Mouse (Mus musculus): ENCODE measurements around the gene Chrnb1. TPM values are rescaled to one million over a fixed set of nuclear protein-coding genes. Genes with fewer than 3 reads are reported as not detected.

Gene Chrnb1
- total and polyA plus RNA-seq, 3 experiments, result 0.31 to 1.6 TPM; not detected in 1

GRCm38 (mm10) chr11:69799394-69800137, 3.8 kb upstream of the Chrnb1 start (continued):
- peak; percentile 61; the same call in 1 of the 2 replicates for TF ChIP-seq MAZ (IDR thresholded peaks at IDR 0.05; ENCODE audit: low read depth, low read length)
- no peak for TF ChIP-seq ZC3H11A (IDR thresholded peaks at IDR 0.05; ENCODE audit: low read depth, low read length)
- no peak for TF ChIP-seq MYC (IDR thresholded peaks at IDR 0.05; ENCODE audit: low read depth, low read length)
- no peak for TF ChIP-seq E2F4 (IDR thresholded peaks at IDR 0.05; ENCODE audit: borderline replicate concordance, low read depth, low read length)

DNA sequence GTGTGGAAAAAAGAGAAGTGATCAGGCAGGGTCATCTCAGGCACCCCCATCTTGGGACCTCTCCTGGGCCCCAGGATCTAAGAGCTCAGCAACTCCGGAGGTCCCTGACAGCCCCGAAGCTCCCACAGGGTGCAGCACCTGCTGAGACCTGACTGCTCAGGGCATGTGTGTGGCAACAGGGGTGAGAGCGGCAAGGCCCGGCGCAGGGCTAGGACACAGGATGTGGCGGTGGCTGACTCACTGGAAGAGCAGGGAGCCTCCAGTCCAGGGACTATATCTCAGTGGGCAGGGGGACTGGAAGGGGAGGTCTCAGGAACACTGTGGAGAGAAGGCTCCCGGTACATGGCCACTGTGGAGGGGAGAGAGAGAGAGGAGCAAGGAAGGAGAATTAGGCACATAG, 2.2 kb upstream of the Chrnb1 start:
- DNase-seq (ENCODE audit: low read depth, low spot score), result no peak
- Histone ChIP-seq H3K27ac (ENCODE audit: control insufficient read depth, low read depth, low read length) (no peak overlapping the region), H3K4me3 (ENCODE audit: control insufficient read depth in 1 of 2, insufficient read depth in 1 of 2, low read depth in 2 of 2, low read length in 2 of 2) (no peak overlapping the region), H3K9me3 (replicated peaks; ENCODE audit: insufficient read depth, low read length) (no peaks in the 10 kb centered on the region), H3K4me1 (ENCODE audit: control insufficient read depth in 1 of 2, insufficient read depth in 2 of 2, low read length in 2 of 2) (peaks cover 8 to 14% of the 10 kb centered on the region in 2 experiments), H3K79me2 (ENCODE audit: control insufficient read depth, insufficient read depth, low read length, poor library complexity) (peaks cover 3% of the 10 kb centered on the region; the same call in 1 of the 2 replicates), H3K36me3 (ENCODE audit: control insufficient read depth in 1 of 2, insufficient read depth in 2 of 2, low read length in 2 of 2) (peaks cover 0 to 11% of the 10 kb centered on the region in 2 experiments; a peak in 2 of 4 replicates), H3K27me3 (ENCODE audit: control insufficient read depth in 1 of 2, insufficient read depth in 2 of 2, low read length in 2 of 2) (no peaks in the 10 kb centered on the region), H3K9ac (ENCODE audit: control insufficient read depth, low read depth, low read length, poor library complexity, severe bottlenecking) (no peak overlapping the region)
- TF ChIP-seq MYC (IDR thresholded peaks at IDR 0.05; ENCODE audit: low read depth, low read length), result no peak
- TF ChIP-seq POLR2AphosphoS2 (IDR thresholded peaks at IDR 0.05; ENCODE audit: low read length), result no peak
- no peak for TF ChIP-seq MXI1 (IDR thresholded peaks at IDR 0.05; ENCODE audit: low read depth, low read length)
- TF ChIP-seq GABPA (IDR thresholded peaks at IDR 0.05; ENCODE audit: low read depth, low read length), result no peak
- TF ChIP-seq USF1 (IDR thresholded peaks at IDR 0.05; ENCODE audit: low read depth, low read length), result no peak
- no peak for TF ChIP-seq NELFE (IDR thresholded peaks at IDR 0.05; ENCODE audit: low read depth, low read length)
- TF ChIP-seq ZKSCAN1 (IDR thresholded peaks at IDR 0.05; ENCODE audit: low read depth, low read length), result no peak
- TF ChIP-seq KAT2A (conservative IDR thresholded peaks at IDR 0.05; ENCODE audit: low read depth, low read length), result no peak
- TF ChIP-seq MAZ (IDR thresholded peaks at IDR 0.05; ENCODE audit: low read depth, low read length), result no peak
- TF ChIP-seq GATA1 (IDR thresholded peaks at IDR 0.05; ENCODE audit: low read depth, low read length), result no peak
- TF ChIP-seq BHLHE40 (IDR thresholded peaks at IDR 0.05; ENCODE audit: borderline replicate concordance, low read depth, low read length), result no peak
- no peak for TF ChIP-seq MYB (IDR thresholded peaks at IDR 0.05; ENCODE audit: low read depth, low read length)
- no peak for TF ChIP-seq USF2 (IDR thresholded peaks at IDR 0.05; ENCODE audit: borderline replicate concordance in 1 of 2, insufficient read depth in 1 of 2, low read depth in 1 of 2, low read length in 2 of 2)
- no peak for TF ChIP-seq CHD1 (IDR thresholded peaks at IDR 0.05; ENCODE audit: low read depth, low read length)
- TF ChIP-seq ELF1 (IDR thresholded peaks at IDR 0.05; ENCODE audit: low read depth, low read length), result no peak
- no peak for TF ChIP-seq MAX (IDR thresholded peaks at IDR 0.05; ENCODE audit: low read length)
- TF ChIP-seq SIN3A (IDR thresholded peaks at IDR 0.05; ENCODE audit: low read length), result no peak
- no peak for TF ChIP-seq POLR2AphosphoS5 (IDR thresholded peaks at IDR 0.05; ENCODE audit: borderline replicate concordance, low read depth, low read length)
